Comparison of ENCODE assay signal across 24 mouse cellular contexts in the genomic region with DNA sequence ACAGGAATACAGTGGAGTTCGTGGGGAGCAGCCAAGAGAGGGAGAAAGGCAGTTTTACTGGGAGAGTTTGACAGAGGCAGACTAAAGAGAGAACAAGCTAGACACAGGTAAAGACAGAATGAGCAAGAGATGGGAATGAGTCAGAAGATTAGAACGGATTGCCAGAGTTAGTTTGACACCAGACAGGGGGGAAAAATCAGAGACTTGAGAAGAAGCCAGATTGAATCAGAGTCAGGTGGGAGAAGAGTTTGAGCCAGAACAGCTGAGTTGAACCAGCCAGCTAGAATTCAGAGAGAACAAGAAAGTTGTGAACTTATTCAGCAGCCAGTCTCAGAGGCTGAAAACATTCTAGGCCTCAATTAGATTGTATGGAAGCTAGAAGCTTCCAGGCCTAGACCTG. TPM values are rescaled to one million over a fixed set of nuclear protein-coding genes. Genes with fewer than 3 reads are reported as not detected.
DNase-seq lines count a peak whose midpoint lies in the region; ATAC-seq and TF ChIP-seq lines count a peak whose summit lies in the region.
"Had no signal": no experiment of that assay in that cellular context is flagged by ENCODE, and none has a peak within 500 bp of the region (broad histone marks: within the 10 kb centered on the region; RNA-seq: fewer than 3 reads in every experiment).

A gene (plus strand): TSS at position 301 of the 400 bp plus-strand sequence.

- H3K9ac ChIP-seq in liver, embryonic 16.5 days (ENCODE audit: low read depth, low read length) = no peak within 1 kb of the TSS
- H3K9ac ChIP-seq in liver, embryonic 11.5 days (ENCODE audit: low read depth, low read length) = no peak within 1 kb of the TSS
- H3K9ac ChIP-seq: forebrain, embryonic 12.5 days; heart, embryonic 12.5 days; limb, embryonic 15.5 days; lung, embryonic 15.5 days; midbrain, embryonic 13.5 days; neural tube, embryonic 13.5 days had no signal

- H3K36me3 ChIP-seq in kidney, adult 2 months (ENCODE audit: control insufficient read depth, insufficient read depth, low read length) = no peaks in the 10 kb centered on the region
- no peaks in the 10 kb centered on the region for H3K36me3 ChIP-seq in liver, embryonic 16.5 days (ENCODE audit: control insufficient read depth, insufficient read depth)
- H3K36me3 ChIP-seq in liver, embryonic 11.5 days (ENCODE audit: control insufficient read depth, insufficient read depth, low read length) = no peaks in the 10 kb centered on the region
- H3K36me3 ChIP-seq: forebrain, embryonic 12.5 days; heart, embryonic 12.5 days; limb, embryonic 15.5 days; lung, embryonic 15.5 days; midbrain, embryonic 13.5 days; neural tube, embryonic 13.5 days had no signal

- DNase-seq in adrenal gland, postnatal 10 days = no peak
- no peak for DNase-seq in adrenal gland, postnatal 25 days
- DNase-seq in kidney, adult 2 months = no peak
- DNase-seq in kidney, adult 11 months = no peak
- no peak for DNase-seq in liver, embryonic 11.5 days (ENCODE audit: low spot score)
- DNase-seq in B cell, adult 2 months = no peak
- no peak for DNase-seq in left cerebral cortex, postnatal 25 days (ENCODE audit: low spot score in 2 of 2)
- DNase-seq: cerebellum, adult 18-20 months; cerebellum, postnatal 14 days; layer of hippocampus, adult 9-11 months; left cerebral cortex, postnatal 4 days; retina, postnatal 1 day; right cerebral cortex, postnatal 25 days had no signal

- TF ChIP-seq POLR2A in kidney, adult 2 months (IDR thresholded peaks at IDR 0.05; ENCODE audit: low read depth, low read length) = no peak

- no peak for TF ChIP-seq CTCF in kidney, adult 2 months (conservative IDR thresholded peaks at IDR 0.05; ENCODE audit: insufficient read depth, insufficient read length, low read depth, low read length)

- H3K4me3 ChIP-seq in kidney, adult 2 months (ENCODE audit: insufficient read depth, low read depth, low read length) = no peak within 1 kb of the TSS
- no peak within 1 kb of the TSS for H3K4me3 ChIP-seq in liver, embryonic 16.5 days (ENCODE audit: low read depth, low read length)
- no peak within 1 kb of the TSS for H3K4me3 ChIP-seq in liver, embryonic 11.5 days (ENCODE audit: low read depth, low read length)
- H3K4me3 ChIP-seq: forebrain, embryonic 12.5 days; heart, embryonic 12.5 days; left cerebral cortex, adult 2 months; limb, embryonic 15.5 days; lung, embryonic 15.5 days; megakaryocyte, embryonic 14.5 days; midbrain, embryonic 13.5 days; myocyte; neural tube, embryonic 13.5 days had no signal

- ATAC-seq in liver, embryonic 16.5 days (ENCODE audit: low read depth) = no peak
- no peak for ATAC-seq in liver, embryonic 11.5 days (replicated peaks; ENCODE audit: low FRiP score)
- ATAC-seq: hindbrain, postnatal 0 days; midbrain, embryonic 13.5 days had no signal

- 84% methylated on average over 2 of the region's 2 CpGs for WGBS in kidney, adult 2 months
- WGBS in liver, embryonic 16.5 days (ENCODE audit: insufficient replicate concordance) = 57% methylated on average over 2 of the region's 2 CpGs
- 69% methylated on average over 2 of the region's 2 CpGs for WGBS in liver, embryonic 11.5 days

- H3K4me1 ChIP-seq in kidney, adult 2 months (ENCODE audit: control insufficient read depth, insufficient read depth, low read length) = peaks cover 13% of the 10 kb centered on the region; the same call in 1 of the 2 replicates
- no peaks in the 10 kb centered on the region for H3K4me1 ChIP-seq in liver, embryonic 16.5 days (ENCODE audit: control insufficient read depth, low read depth, low read length)
- no peaks in the 10 kb centered on the region for H3K4me1 ChIP-seq in liver, embryonic 11.5 days (replicated peaks; ENCODE audit: control insufficient read depth, insufficient read depth, low read length)
- H3K4me1 ChIP-seq: forebrain, embryonic 12.5 days; lung, embryonic 15.5 days; midbrain, embryonic 13.5 days had no signal

- H3K27me3 ChIP-seq in kidney, adult 2 months (replicated peaks; ENCODE audit: control insufficient read depth, insufficient read depth, low read length) = no peaks in the 10 kb centered on the region
- H3K27me3 ChIP-seq in liver, embryonic 16.5 days (ENCODE audit: control insufficient read depth, insufficient read depth, low read depth, low read length) = no peaks in the 10 kb centered on the region
- no peaks in the 10 kb centered on the region for H3K27me3 ChIP-seq in liver, embryonic 11.5 days (replicated peaks; ENCODE audit: control insufficient read depth, insufficient read depth, low read length)
- H3K27me3 ChIP-seq: forebrain, embryonic 12.5 days; limb, embryonic 15.5 days; lung, embryonic 15.5 days; midbrain, embryonic 13.5 days; neural tube, embryonic 13.5 days had no signal

- H3K9me3 ChIP-seq in liver, embryonic 16.5 days (replicated peaks; ENCODE audit: control insufficient read depth, low read length) = no peaks in the 10 kb centered on the region
- no peaks in the 10 kb centered on the region for H3K9me3 ChIP-seq in liver, embryonic 11.5 days (ENCODE audit: control insufficient read depth, low read length)
- H3K9me3 ChIP-seq: forebrain, embryonic 12.5 days; heart, embryonic 12.5 days; limb, embryonic 15.5 days; lung, embryonic 15.5 days; megakaryocyte, embryonic 14.5 days; midbrain, embryonic 13.5 days; neural tube, embryonic 13.5 days had no signal

- no peak within 1 kb of the TSS for H3K4me2 ChIP-seq in liver, embryonic 16.5 days (ENCODE audit: low read depth, low read length)
- H3K4me2 ChIP-seq in liver, embryonic 11.5 days = no peak within 1 kb of the TSS
- H3K4me2 ChIP-seq: forebrain, embryonic 12.5 days; heart, embryonic 12.5 days; limb, embryonic 15.5 days; lung, embryonic 15.5 days; midbrain, embryonic 13.5 days; neural tube, embryonic 13.5 days had no signal

- H3K27ac ChIP-seq in kidney, adult 2 months (ENCODE audit: insufficient read depth, low read depth, low read length) = peak within 1 kb of the TSS; percentile 97
- peak within 1 kb of the TSS; percentile 81 for H3K27ac ChIP-seq in liver, embryonic 16.5 days (ENCODE audit: low read length)
- no peak within 1 kb of the TSS for H3K27ac ChIP-seq in liver, embryonic 11.5 days (ENCODE audit: low read depth, low read length)
- H3K27ac ChIP-seq: forebrain, embryonic 12.5 days; hindbrain, postnatal 0 days; left cerebral cortex, adult 2 months; limb, embryonic 15.5 days; lung, embryonic 15.5 days; neural tube, embryonic 13.5 days had no signal

- intact Hi-C loops in left cerebral cortex, postnatal 25 days (cut with DNase I) = loop anchor here (10.0 kb wide), 1 partner anchor 75 kb away; a partner anchor contains a TSS

RNA-seq across cellular contexts. Expression of the gene that starts here (rescaled TPM):
- total RNA-seq in adrenal gland, postnatal 10 days (2021) = 10 to 100 TPM; 13.0 to 31.0 TPM
- total RNA-seq in adrenal gland, postnatal 25 days (2021) = 1.8 and 5.3 TPM in 2 replicates
- polyA plus RNA-seq in kidney, adult 2 months (2012; rRNA removed) = 163 and 168 TPM in 2 replicates
- 36.6 and 48.3 TPM in 2 replicates for polyA plus RNA-seq in liver, embryonic 16.5 days (2015; fragmentation: Nextera tagmentation; extraction: Ambion mirVana)
- 1.9 and 2.5 TPM in 2 replicates for polyA plus RNA-seq in liver, embryonic 11.5 days (2014; fragmentation: Nextera tagmentation; extraction: Ambion mirVana)
- total RNA-seq in left cerebral cortex, postnatal 25 days (2021) = under 1 TPM; 0.46 to 0.78 TPM

Comparison
In these comparisons a context has a peak if more than half of its experiments do, and no peak if none do; other contexts are left out.
1. RNA of the gene that starts here (polyA plus RNA-seq): 163 to 168 TPM in kidney, adult 2 months and 36.6 to 48.3 TPM in liver, embryonic 16.5 days; 1.9 to 2.5 TPM in liver, embryonic 11.5 days; every median in the first group is over 10 times any median in the second.